Mouse (Mus musculus) liver, adult 2 months (tissue): ENCODE results near the gene Maml3.

Experiments
- CTCF ChIP-seq: fragments of 200-500 bp; IDR thresholded peaks from 2 replicates; pipeline ENCODE4 v1.5.1; 2011; ENCODE audit warnings: low read depth, low read length, control low read depth
- POLR2A ChIP-seq: fragments of 200-500 bp; IDR thresholded peaks from 2 replicates; pipeline ENCODE4 v1.6.1; 2011; ENCODE audit warnings: low read length, control low read depth; ENCODE audit not compliant: insufficient read depth; ENCODE audit errors: extremely low read depth

GRCm38 (mm10) chr3:51647356-51647755 is 457.5 kb downstream of the Maml3 start:
- TF ChIP-seq CTCF (no peak), POLR2A (no peak)
